Mouse (Mus musculus): Measurements from ENCODE around the gene Slc38a10.

Gene Slc38a10

GRCm38 (mm10) chr11:120101036-120101435 is 50.1 kb downstream of the Slc38a10 start:
- 0% methylated on average over 3 of the region's 3 CpGs for WGBS

GRCm38 (mm10) chr11:120098588-120099511 is 52.3 kb downstream of the Slc38a10 start, which contains the start of the genes Tepsin and Ndufaf8:
Gene Tepsin (minus strand): TSS chr11:120098731.
Gene Ndufaf8 (plus strand): TSS chr11:120098928.
- under 1% methylated on average over 77 of the region's 77 CpGs for WGBS

GRCm38 (mm10) chr11:120092817-120093591 is 58.1 kb downstream of the Slc38a10 start:
- WGBS: 74% methylated on average over 23 of the region's 23 CpGs

DNA sequence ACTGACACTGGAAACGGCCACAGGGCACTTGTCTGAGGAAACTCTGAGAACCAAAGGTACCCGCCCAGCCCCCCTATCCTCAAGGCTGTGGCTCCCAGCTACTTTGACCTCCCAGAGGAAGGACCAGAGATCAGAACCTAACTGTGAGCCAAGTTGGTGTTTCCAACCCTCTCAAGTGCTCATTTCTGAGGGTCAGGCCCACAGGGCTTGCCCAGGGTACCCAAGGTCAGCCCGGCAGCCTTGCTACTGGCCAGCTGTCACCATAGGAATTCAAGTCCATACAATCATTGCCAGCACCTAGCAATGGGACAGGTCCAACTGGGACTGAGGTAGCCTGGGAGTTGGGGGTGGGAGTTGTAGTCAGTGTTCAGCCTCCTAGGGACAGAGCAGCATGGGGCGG is 60.5 kb downstream of the Slc38a10 start:
- WGBS: 91% methylated on average over 4 of the region's 4 CpGs

- WGBS: under 1% methylated on average over 42 of the region's 42 CpGs
These were observed 64.4 kb downstream of the Slc38a10 start, which contains the start of gene Cep131 for GRCm38 (mm10) chr11:120086702-120087152. Gene Cep131 (minus strand): TSS chr11:120086827.

GRCm38 (mm10) chr11:120085891-120086627 is 65.1 kb downstream of the Slc38a10 start:
- WGBS: under 1% methylated on average over 25 of the region's 25 CpGs

GRCm38 (mm10) chr11:120080282-120080681 is 70.9 kb downstream of the Slc38a10 start:
- WGBS: 69% methylated on average over 6 of the region's 6 CpGs

DNA sequence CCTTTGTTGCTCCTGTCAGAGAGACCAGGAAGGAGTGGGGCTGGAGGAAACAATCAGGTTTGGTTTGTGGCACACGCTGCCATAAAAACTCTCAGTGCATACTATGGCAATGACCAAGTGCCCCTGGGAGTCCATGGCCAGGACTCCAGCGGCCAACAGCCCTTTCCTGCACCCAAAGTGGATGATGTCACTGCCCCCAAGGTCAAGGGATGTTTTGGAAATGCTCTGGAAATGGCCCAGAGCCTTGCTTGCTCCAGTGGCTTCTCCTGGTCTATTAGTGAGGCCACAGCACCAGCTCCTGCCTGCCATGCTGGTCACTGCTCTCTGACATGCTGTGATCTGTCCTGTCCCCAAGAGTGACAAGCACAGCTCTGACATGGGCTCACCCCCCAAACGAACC is 75.0 kb downstream of the Slc38a10 start:
- 88% methylated on average over 3 of the region's 3 CpGs for WGBS

DNA sequence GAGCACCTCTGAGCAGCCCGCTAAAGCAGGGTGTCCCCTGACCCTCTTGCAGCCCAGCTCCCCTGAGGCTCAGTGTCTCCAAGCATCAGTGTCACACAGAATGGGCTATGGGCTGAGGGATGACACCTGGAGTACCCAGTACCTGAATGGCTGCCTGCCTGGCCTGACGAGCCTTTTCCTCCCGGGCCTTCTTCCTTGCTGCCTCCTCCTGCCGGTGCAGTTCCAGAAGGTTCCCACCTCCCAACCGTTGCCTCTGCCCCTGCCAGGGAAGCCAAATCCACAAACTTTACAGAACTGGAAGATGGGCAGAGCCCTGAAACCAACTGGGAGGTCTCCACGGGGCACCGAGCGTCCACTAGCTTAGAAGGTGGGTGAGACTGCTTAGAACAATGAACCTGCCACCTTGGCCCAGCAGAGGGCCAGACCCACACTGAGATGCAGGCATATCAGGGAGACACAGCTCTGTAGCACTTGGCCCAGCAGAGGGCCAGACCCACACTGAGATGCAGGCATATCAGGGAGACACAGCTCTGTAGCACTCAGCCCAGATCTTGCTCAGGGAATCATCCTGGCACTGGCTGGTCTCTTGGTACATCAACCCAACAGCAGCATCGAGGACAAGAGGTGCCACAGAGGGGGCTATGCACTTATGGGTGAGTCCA is 78.0 kb downstream of the Slc38a10 start:
- 97% methylated on average over 9 of the region's 9 CpGs for WGBS

DNA sequence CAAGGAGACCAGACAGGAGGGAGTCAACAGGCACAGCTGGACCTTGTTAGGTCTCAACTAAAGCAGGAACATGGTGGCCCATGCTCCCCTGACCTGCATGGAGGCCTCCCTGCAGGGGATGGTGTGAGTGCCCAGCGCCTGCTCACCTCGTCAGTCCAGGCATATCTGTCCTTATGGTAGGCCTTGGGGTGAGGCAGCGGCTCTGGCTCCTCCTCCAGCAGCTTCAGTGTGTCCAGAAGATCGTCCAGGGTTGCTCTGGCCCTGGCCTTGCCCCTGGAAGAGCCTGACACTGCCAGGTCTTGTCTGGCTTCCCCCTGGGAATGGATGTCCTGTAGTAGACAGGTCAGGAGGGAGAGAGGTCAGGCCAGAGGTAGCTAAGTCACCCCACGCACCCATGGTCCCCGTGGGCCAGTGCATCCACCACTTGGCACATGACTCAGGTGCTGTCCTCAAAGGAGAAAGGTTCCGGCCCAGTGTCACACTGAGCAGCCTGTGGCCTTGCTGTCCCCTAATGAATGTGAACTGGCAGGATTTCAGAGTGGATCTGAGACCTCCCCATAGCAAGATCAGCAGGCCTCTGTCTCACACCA is 79.3 kb downstream of the Slc38a10 start:
- WGBS: 90% methylated on average over 7 of the region's 7 CpGs

DNA sequence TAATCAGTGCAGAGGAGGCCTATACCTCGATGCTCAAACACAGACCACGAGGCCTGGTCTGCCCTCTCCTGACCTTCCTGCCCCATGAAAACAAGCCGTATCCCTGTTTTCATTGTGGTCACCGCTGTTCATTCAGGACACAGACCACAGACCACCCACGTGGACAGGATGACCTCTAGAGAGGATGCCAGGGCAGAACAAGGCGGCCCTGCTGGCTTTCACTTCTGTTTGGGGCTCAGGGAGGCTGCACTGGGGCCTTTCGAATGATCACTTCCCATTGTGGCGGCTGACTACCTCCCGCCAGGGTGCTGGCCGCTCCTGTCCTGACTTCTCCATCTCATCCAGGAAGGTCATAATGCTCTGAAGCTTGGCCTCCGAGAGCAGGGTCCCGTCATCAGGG is 80.1 kb downstream of the Slc38a10 start:
- 71% methylated on average over 12 of the region's 12 CpGs for WGBS

DNA sequence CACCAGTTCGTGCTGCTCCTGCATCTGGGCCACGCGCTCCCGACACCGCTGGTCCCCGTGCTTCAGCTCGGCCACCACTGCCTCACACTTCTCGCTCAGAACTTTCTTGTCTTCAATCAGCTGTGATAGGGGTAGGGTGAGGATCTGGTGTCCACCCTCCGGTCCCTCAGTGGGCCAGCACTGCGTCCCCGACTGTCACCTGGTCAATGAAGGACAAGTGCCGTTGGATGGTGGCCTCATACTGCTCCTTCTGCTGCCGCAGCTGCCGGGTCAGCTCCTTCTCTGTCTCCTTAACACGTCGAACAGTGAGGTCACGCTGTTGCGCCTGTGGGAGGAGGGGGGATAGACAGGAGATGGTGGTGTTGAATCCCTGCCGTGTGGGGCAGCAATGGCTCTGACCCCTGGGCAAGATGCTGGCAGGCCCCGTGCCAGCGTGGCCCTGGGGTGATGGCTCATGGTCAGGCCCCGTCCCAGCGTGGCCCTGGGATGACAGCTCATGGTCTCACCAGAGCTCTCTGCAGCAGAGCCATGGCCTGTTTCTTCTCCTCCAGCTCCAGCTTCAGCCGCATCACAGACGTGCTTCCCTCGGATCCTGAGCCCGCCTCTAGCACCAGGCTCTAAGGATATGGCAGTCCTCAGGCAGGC is 80.7 kb downstream of the Slc38a10 start:
- 95% methylated on average over 27 of the region's 27 CpGs for WGBS

GRCm38 (mm10) chr11:120069261-120069660 is 81.9 kb downstream of the Slc38a10 start:
- 73% methylated on average over 11 of the region's 11 CpGs for WGBS

- 80% methylated on average over 17 of the region's 17 CpGs for WGBS
These were observed 83.3 kb downstream of the Slc38a10 start for GRCm38 (mm10) chr11:120067834-120068233.

- WGBS: 37% methylated on average over 10 of the region's 10 CpGs
These were observed 85.9 kb downstream of the Slc38a10 start for GRCm38 (mm10) chr11:120065291-120065690.

- 93% methylated on average over 11 of the region's 11 CpGs for WGBS
These were observed 86.5 kb downstream of the Slc38a10 start for GRCm38 (mm10) chr11:120064668-120065040.

DNA sequence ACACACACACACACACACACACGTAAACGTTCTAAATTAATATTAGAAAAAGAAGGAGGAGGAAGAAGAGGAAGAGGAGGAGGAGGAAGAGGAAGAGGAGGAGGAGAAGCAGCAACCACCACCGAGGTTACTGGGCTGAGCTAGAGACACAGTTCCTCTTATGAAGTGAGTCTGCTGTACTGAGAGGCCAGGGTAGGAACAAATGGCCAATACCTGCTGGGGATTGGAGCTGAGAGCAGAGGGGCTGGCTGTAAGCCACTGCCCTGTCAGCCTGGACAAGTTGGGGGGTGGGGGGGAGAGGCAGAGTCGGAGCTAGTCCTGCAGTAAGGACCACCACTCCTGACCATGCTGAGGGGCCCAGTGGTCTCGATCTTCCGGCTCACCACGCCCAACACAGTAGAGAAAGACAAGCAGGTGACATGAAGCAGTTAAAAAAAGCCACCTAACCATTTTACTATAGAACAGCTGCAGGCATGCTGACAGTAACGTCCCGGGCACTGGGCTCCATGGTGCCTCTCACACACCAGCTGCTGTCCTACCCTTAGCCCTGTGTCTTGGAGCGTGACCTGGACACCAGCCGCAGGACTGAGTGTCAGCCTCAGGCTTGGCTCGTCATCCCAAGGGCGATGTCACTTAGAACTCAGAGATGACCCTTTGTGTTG is 87.0 kb downstream of the Slc38a10 start:
- 85% methylated on average over 13 of the region's 13 CpGs for WGBS

DNA sequence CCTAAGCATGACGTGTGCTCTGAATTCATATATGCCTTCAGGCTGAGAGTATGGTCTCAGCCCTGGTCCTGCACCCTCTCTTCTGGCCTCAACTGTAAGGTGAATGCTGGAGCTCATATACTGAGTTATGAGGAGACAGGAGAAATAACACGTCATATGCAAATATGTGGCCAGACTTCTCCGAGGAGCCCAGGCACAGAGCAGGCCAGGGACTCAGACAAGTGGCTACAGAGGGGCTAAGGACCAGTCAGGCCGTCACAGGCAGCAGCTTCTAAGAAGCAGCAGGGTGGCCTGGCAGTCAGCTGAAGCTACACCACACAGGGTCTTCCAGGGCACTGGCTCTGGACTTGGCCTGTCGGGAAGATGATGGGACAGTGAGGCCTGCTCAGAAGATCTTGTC is 87.8 kb downstream of the Slc38a10 start:
- WGBS: 82% methylated on average over 5 of the region's 5 CpGs

GRCm38 (mm10) chr11:120060634-120061033 is 90.5 kb downstream of the Slc38a10 start:
- 61% methylated on average over 8 of the region's 8 CpGs for WGBS
